Mouse (Mus musculus): ENCODE measurements at regions not wholly inside any gene's neighbourhood (a gene's known extent, or its start where the extent isn't known, plus 50 kb on each side); places are given as distances from the start of the nearest gene placed in this dataset.

DNA sequence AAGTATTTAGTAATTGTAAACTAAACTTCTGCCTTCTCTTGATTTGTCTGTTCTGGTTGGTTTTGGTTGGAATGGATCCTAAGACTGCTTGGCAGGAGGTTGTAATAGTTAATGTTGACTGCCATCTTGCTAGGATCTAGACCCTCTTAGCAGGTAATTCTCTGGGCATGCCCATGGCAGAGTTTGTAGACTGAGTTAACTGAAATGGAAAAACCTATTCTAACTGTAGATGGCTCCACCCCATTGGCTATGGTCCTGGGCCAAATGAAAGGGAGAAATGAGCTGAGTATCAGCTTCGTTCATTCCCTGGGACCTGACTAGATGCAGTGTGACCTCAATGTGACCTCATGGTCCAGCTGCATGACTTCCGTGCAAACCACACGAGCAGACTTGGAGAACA is 207.7 kb downstream of the Slc30a10 start:
- TF ChIP-seq CTCF (IDR thresholded peaks at IDR 0.05; ENCODE audit: control insufficient read depth, insufficient read depth, insufficient replicate concordance, low read depth, low read length) (no peak), POLR2A (IDR thresholded peaks at IDR 0.05; ENCODE audit: control insufficient read depth, low read depth, low read length) (no peak)

Measured in testis, adult 2 months (tissue).